Mouse (Mus musculus): ENCODE measurements around the gene Tmem115. TPM values are rescaled to one million over a fixed set of nuclear protein-coding genes. Genes with fewer than 3 reads are reported as not detected.
"Not testable (repeated sequence)": the region's sequence is repeated elsewhere in the genome, so short reads cannot be mapped to it uniquely, and the experiment has no call there.

Gene Tmem115
- polyA plus RNA-seq, 1 experiment from 2014 or later, result 15.2 TPM

DNA sequence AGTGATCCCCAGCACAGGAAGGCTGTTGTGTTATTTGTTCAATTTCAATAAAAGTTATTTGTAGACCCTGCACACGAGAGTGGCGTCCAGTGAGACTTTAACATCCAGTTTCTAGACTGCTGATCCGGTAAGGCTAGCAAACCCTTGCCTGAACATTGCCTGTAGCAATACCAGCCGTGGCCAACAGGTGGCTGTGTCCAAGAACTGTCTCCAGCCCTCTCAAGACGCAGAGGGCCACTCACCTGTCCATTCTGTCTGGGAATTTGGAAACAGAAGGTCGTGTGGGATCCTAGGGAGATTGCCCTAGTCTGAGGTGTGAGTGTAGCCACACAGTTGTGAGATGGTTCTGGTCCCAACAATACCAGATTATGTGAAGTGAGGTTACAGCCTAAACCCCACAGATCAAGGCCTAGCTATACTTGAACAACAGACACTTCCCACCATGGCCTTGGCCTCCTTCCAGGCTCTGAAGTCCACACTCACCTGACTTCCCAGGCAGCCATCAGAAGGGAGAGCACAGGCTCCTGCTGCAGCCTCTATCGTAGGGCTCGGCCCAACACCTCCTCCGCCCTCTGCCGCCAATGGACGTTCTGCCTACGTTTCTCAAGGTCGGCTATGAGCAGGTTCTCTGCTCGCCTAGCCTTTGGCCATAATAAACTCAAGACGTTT lies 32.4 kb downstream of the Tmem115 start:
- H3K4me2 ChIP-seq, result peak overlapping the region; percentile 89
- peaks cover 86% of the 10 kb centered on the region for H3K4me1 ChIP-seq (replicated peaks)
- H3K27ac ChIP-seq (replicated peaks), result peak overlapping the region; percentile 96
- WGBS (ENCODE audit: insufficient replicate concordance), result 47% methylated on average over 15 of the region's 15 CpGs
- H3K4me3 ChIP-seq (replicated peaks), result no peak overlapping the region
- H3K36me3 ChIP-seq (replicated peaks), result peaks cover 32% of the 10 kb centered on the region
- no peaks in the 10 kb centered on the region for H3K9me3 ChIP-seq (replicated peaks)
- no peaks in the 10 kb centered on the region for H3K27me3 ChIP-seq
- H3K9ac ChIP-seq, result no peak overlapping the region
- ATAC-seq (ENCODE audit: insufficient read depth), result no peak

DNA sequence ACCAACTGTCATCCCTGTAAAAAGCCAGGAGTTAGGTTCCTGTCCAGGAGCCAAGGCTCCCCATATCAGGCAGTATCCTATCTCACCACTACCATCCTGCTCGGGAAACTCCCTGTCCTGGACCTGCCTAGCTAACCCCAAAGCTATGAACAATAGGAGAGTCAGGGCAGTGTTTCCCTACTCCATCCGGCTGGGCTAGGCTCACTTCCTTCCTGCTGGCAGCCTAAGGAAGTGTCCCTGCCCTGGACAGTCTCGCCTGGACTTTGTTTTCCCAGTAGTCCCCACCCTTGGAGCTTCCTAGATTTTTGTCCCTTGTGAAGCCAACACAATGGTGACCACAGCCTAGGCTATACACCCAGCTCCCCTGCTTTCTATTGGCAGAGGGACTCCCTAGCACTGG lies 33.1 kb downstream of the Tmem115 start:
- peak overlapping the region; percentile 89 for H3K4me2 ChIP-seq
- H3K9me3 ChIP-seq (replicated peaks), result no peaks in the 10 kb centered on the region
- no peaks in the 10 kb centered on the region for H3K27me3 ChIP-seq
- peaks cover 90% of the 10 kb centered on the region for H3K4me1 ChIP-seq (replicated peaks)
- H3K4me3 ChIP-seq (replicated peaks), result no peak overlapping the region
- H3K36me3 ChIP-seq (replicated peaks), result peaks cover 32% of the 10 kb centered on the region
- ATAC-seq (ENCODE audit: insufficient read depth), result no peak
- H3K27ac ChIP-seq (replicated peaks), result peak overlapping the region; percentile 96
- H3K9ac ChIP-seq, result no peak overlapping the region
- 49% methylated on average over 3 of the region's 3 CpGs for WGBS (ENCODE audit: insufficient replicate concordance)

GRCm38 (mm10) chr9:107567702-107568319 lies 34.1 kb downstream of the Tmem115 start, which contains the start of gene Hyal2:
Gene Hyal2 (plus strand): TSS chr9:107567945.
- Histone ChIP-seq H3K4me3 (replicated peaks) (peak within 1 kb of the TSS; percentile 80), H3K4me1 (replicated peaks) (peaks cover 90% of the 10 kb centered on the region), H3K4me2 (peak within 1 kb of the TSS; percentile 89), H3K36me3 (replicated peaks) (peaks cover 33% of the 10 kb centered on the region), H3K27me3 (no peaks in the 10 kb centered on the region), H3K27ac (replicated peaks) (peak within 1 kb of the TSS; percentile 96), H3K9ac (peak within 1 kb of the TSS; percentile 81), H3K9me3 (replicated peaks) (no peaks in the 10 kb centered on the region)
- 40% methylated on average over 18 of the region's 18 CpGs for WGBS (ENCODE audit: insufficient replicate concordance)
- ATAC-seq (ENCODE audit: insufficient read depth), result no peak

- H3K4me2 ChIP-seq, result peak overlapping the region; percentile 89
- H3K4me1 ChIP-seq (replicated peaks), result peaks cover 92% of the 10 kb centered on the region
- peak; percentile 76 for ATAC-seq (ENCODE audit: insufficient read depth)
- 1% methylated on average over 41 of the region's 41 CpGs for WGBS (ENCODE audit: insufficient replicate concordance)
- peak overlapping the region; percentile 96 for H3K27ac ChIP-seq (replicated peaks)
- H3K36me3 ChIP-seq (replicated peaks), result peaks cover 40% of the 10 kb centered on the region
- H3K4me3 ChIP-seq (replicated peaks), result peak overlapping the region; percentile 80
- no peaks in the 10 kb centered on the region for H3K9me3 ChIP-seq (replicated peaks)
- peak overlapping the region; percentile 81 for H3K9ac ChIP-seq
- no peaks in the 10 kb centered on the region for H3K27me3 ChIP-seq
These were observed 34.9 kb downstream of the Tmem115 start for GRCm38 (mm10) chr9:107568331-107569261.

GRCm38 (mm10) chr9:107569270-107569669 lies 35.5 kb downstream of the Tmem115 start:
- Histone ChIP-seq H3K4me2 (peak overlapping the region; percentile 89), H3K9me3 (replicated peaks) (no peaks in the 10 kb centered on the region), H3K27ac (replicated peaks) (peak overlapping the region; percentile 96), H3K9ac (peak overlapping the region; percentile 81), H3K4me3 (replicated peaks) (peak overlapping the region; percentile 80), H3K36me3 (replicated peaks) (peaks cover 40% of the 10 kb centered on the region), H3K27me3 (no peaks in the 10 kb centered on the region), H3K4me1 (replicated peaks) (peaks cover 87% of the 10 kb centered on the region)
- peak; percentile 4 for ATAC-seq (ENCODE audit: insufficient read depth)
- WGBS (ENCODE audit: insufficient replicate concordance), result under 1% methylated on average over 23 of the region's 23 CpGs

GRCm38 (mm10) chr9:107570016-107570415 lies 36.3 kb downstream of the Tmem115 start:
- WGBS (ENCODE audit: insufficient replicate concordance), result 63% methylated on average over 13 of the region's 13 CpGs
- H3K4me1 ChIP-seq (replicated peaks), result peaks cover 86% of the 10 kb centered on the region

DNA sequence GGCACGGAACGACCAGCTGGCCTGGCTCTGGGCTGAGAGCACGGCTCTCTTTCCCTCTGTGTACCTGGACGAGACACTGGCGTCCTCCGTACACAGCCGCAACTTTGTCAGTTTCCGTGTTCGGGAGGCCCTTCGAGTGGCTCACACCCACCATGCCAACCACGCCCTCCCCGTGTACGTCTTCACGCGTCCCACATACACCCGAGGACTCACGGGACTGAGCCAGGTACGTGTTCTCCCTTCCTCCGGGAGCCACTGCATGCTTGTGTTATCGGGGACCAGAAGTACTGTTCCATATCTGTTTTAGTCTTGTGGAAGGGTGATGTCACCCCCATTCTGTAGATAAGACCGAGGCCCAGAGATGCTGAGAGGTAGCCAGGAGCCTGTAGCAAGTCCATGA lies 37.1 kb downstream of the Tmem115 start:
- Histone ChIP-seq H3K9ac (peak overlapping the region; percentile 81), H3K4me3 (replicated peaks) (peak overlapping the region; percentile 80), H3K27ac (replicated peaks) (peak overlapping the region; percentile 96), H3K27me3 (no peaks in the 10 kb centered on the region), H3K9me3 (replicated peaks) (no peaks in the 10 kb centered on the region), H3K36me3 (replicated peaks) (peaks cover 33% of the 10 kb centered on the region), H3K4me2 (peak overlapping the region; percentile 89), H3K4me1 (replicated peaks) (peaks cover 86% of the 10 kb centered on the region)
- WGBS (ENCODE audit: insufficient replicate concordance), result 31% methylated on average over 21 of the region's 21 CpGs
- ATAC-seq (ENCODE audit: insufficient read depth), result peak; percentile 65

More at GRCm38 (mm10) chr9:107570016-107570415, 36.3 kb downstream of the Tmem115 start:
- Histone ChIP-seq H3K9ac (peak overlapping the region; percentile 81), H3K36me3 (replicated peaks) (peaks cover 39% of the 10 kb centered on the region), H3K27me3 (no peaks in the 10 kb centered on the region), H3K4me2 (peak overlapping the region; percentile 89), H3K9me3 (replicated peaks) (no peaks in the 10 kb centered on the region), H3K27ac (replicated peaks) (peak overlapping the region; percentile 96), H3K4me3 (replicated peaks) (peak overlapping the region; percentile 80)
- no peak for ATAC-seq (ENCODE audit: insufficient read depth)

- H3K9me3 ChIP-seq (replicated peaks), result no peaks in the 10 kb centered on the region
- peaks cover 33% of the 10 kb centered on the region for H3K36me3 ChIP-seq (replicated peaks)
- peaks cover 86% of the 10 kb centered on the region for H3K4me1 ChIP-seq (replicated peaks)
- peak overlapping the region; percentile 81 for H3K9ac ChIP-seq
- peak overlapping the region; percentile 89 for H3K4me2 ChIP-seq
- peak overlapping the region; percentile 80 for H3K4me3 ChIP-seq (replicated peaks)
- no peaks in the 10 kb centered on the region for H3K27me3 ChIP-seq
- ATAC-seq (ENCODE audit: insufficient read depth), result peak; percentile 31
- H3K27ac ChIP-seq (replicated peaks), result peak overlapping the region; percentile 96
- WGBS (ENCODE audit: insufficient replicate concordance), result 68% methylated on average over 22 of the region's 22 CpGs
These were observed 38.0 kb downstream of the Tmem115 start for GRCm38 (mm10) chr9:107571534-107572326.

- no peaks in the 10 kb centered on the region for H3K9me3 ChIP-seq (replicated peaks)
- H3K4me3 ChIP-seq (replicated peaks), result peak overlapping the region; percentile 80; the same call in 1 of the 2 replicates
- 83% methylated on average over 2 of the region's 2 CpGs for WGBS (ENCODE audit: insufficient replicate concordance)
- H3K4me1 ChIP-seq (replicated peaks), result peaks cover 86% of the 10 kb centered on the region
- H3K27ac ChIP-seq (replicated peaks), result peak overlapping the region; percentile 96
- peak overlapping the region; percentile 89 for H3K4me2 ChIP-seq
- peak overlapping the region; percentile 81; the same call in 1 of the 2 replicates for H3K9ac ChIP-seq
- no peaks in the 10 kb centered on the region for H3K27me3 ChIP-seq
- H3K36me3 ChIP-seq (replicated peaks), result peaks cover 33% of the 10 kb centered on the region
- no peak for ATAC-seq (ENCODE audit: insufficient read depth)
These were observed 38.5 kb downstream of the Tmem115 start for GRCm38 (mm10) chr9:107572327-107572662.

DNA sequence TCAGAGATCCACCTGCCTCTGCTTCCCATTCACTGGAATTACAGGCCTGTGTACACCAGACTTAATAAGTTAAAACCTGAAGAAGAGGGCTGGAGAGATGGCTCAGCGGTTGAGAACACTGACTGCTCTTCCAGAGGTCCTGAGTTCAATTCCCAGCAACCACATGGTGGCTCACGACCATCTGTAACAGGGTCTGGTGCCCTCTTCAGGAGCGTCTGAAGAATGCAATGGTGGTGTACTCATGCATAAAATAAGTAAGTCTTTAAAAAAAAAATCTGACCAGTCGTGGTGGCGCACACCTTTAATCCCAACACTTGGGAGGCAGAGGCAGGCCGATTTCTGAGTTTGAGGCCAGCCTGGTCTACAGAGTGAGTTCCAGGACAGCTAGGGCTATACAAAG lies 40.0 kb downstream of the Tmem115 start:
- Histone ChIP-seq H3K4me1 (replicated peaks) (peaks cover 85% of the 10 kb centered on the region), H3K36me3 (replicated peaks) (peaks cover 33% of the 10 kb centered on the region)
- 66% methylated on average over 6 of the region's 6 CpGs for WGBS (ENCODE audit: insufficient replicate concordance)
- H3K27me3 ChIP-seq; H3K9me3 ChIP-seq (replicated peaks); H3K9ac ChIP-seq; H3K27ac ChIP-seq (replicated peaks); H3K4me2 ChIP-seq; H3K4me3 ChIP-seq (replicated peaks); ATAC-seq (ENCODE audit: insufficient read depth): not testable (repeated sequence)

Measured in liver, embryonic 15.5 days (tissue).